Comparison of ENCODE assay signal across 44 mouse cellular contexts in the genomic region with DNA sequence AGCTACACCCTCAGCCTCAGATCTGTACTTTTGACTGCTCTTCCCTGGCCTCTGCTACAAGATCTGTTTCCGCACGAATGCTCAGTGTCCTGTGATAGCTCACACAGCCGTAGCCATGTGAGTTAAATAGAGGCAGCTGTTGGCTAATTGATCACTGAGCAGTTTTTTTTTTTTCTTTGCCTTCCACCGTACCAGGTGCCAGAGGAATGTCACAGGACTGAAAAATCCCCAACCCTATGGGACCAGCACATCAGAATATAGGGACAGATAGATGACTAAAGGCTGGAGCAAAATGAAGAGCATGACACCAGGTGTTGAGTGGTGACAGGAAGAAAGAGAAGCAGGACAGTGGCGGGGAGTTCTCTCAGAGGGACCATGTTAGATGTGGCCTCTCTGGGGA. TPM values are rescaled to one million over a fixed set of nuclear protein-coding genes. Genes with fewer than 3 reads are reported as not detected.
"Had no signal": no experiment of that assay in that cellular context is flagged by ENCODE, and none has a peak within 500 bp of the region (broad histone marks: within the 10 kb centered on the region; RNA-seq: fewer than 3 reads in every experiment).

No protein-coding gene starts in this region.

- H3K9me3 ChIP-seq: heart, embryonic 12.5 days; heart, embryonic 13.5 days; heart, embryonic 15.5 days; hindbrain, embryonic 10.5 days; hindbrain, embryonic 12.5 days; hindbrain, embryonic 13.5 days; hindbrain, embryonic 15.5 days; intestine, embryonic 15.5 days; kidney, embryonic 15.5 days had no signal

- H3K9ac ChIP-seq: heart, embryonic 12.5 days; heart, embryonic 13.5 days; heart, embryonic 15.5 days; hindbrain, embryonic 12.5 days; hindbrain, embryonic 13.5 days; hindbrain, embryonic 14.5 days; hindbrain, embryonic 15.5 days; intestine, embryonic 15.5 days; kidney, embryonic 15.5 days had no signal

- H3K27ac ChIP-seq: heart, embryonic 13.5 days; heart, embryonic 15.5 days; hindbrain, embryonic 12.5 days; hindbrain, embryonic 13.5 days; hindbrain, embryonic 14.5 days; hindbrain, embryonic 15.5 days; hindbrain, postnatal 0 days; intestine, embryonic 15.5 days; kidney, embryonic 15.5 days; kidney, postnatal 0 days; layer of hippocampus, adult 2 months; left cerebral cortex, adult 2 months had no signal

- H3K36me3 ChIP-seq: heart, embryonic 12.5 days; heart, embryonic 13.5 days; heart, embryonic 15.5 days; hindbrain, embryonic 10.5 days; hindbrain, embryonic 12.5 days; hindbrain, embryonic 13.5 days; hindbrain, embryonic 15.5 days; intestine, embryonic 15.5 days; kidney, embryonic 15.5 days had no signal

- DNase-seq: heart, postnatal 10 days; heart, postnatal 14 days; heart, postnatal 36 days; heart, postnatal 4 days; kidney, adult 11 months; kidney, adult 18-20 months; kidney, adult 2 months; kidney, adult 8-10 months; kidney, adult 9 months; kidney, postnatal 10 days; kidney, postnatal 14 days; kidney, postnatal 25 days; kidney, postnatal 36 days; kidney, postnatal 4 days; layer of hippocampus, adult 9-11 months; layer of hippocampus, postnatal 36 days had no signal

- H3K4me3 ChIP-seq: heart, embryonic 12.5 days; heart, embryonic 13.5 days; heart, embryonic 15.5 days; hindbrain, embryonic 10.5 days; hindbrain, embryonic 12.5 days; hindbrain, embryonic 13.5 days; hindbrain, embryonic 15.5 days; intestine, embryonic 15.5 days; kidney, embryonic 15.5 days; layer of hippocampus, adult 2 months; left cerebral cortex, adult 2 months had no signal

- H3K4me2 ChIP-seq: heart, embryonic 11.5 days; heart, embryonic 12.5 days; heart, embryonic 13.5 days; heart, embryonic 15.5 days; hindbrain, embryonic 12.5 days; hindbrain, embryonic 13.5 days; hindbrain, embryonic 14.5 days; hindbrain, embryonic 15.5 days; intestine, embryonic 15.5 days; kidney, embryonic 15.5 days had no signal

RNA-seq across cellular contexts. Expression of a gene that starts 5.0 kb away (rescaled TPM):
- total RNA-seq: hematopoietic stem cell, adult 5-6 weeks; layer of hippocampus, adult 18-20 months; layer of hippocampus, adult 2 months; layer of hippocampus, adult 8-10 months; layer of hippocampus, postnatal 10 days; layer of hippocampus, postnatal 25 days; layer of hippocampus, postnatal 36 days; left cerebral cortex, adult 18-20 months; left cerebral cortex, adult 2 months had no signal
- polyA plus RNA-seq: heart, embryonic 11.5 days; heart, embryonic 14.5 days; hindbrain, embryonic 11.5 days; hindbrain, embryonic 12.5 days; hindbrain, embryonic 13.5 days; hindbrain, embryonic 14.5 days; inflammation-experienced regulatory T-cells, adult 6 months; intestine, postnatal 0 days; kidney, embryonic 14.5 days had no signal

RNA-seq across cellular contexts. Expression of a gene that starts 16.9 kb away (rescaled TPM):
- total RNA-seq: hematopoietic stem cell, adult 5-6 weeks had no signal
- polyA plus RNA-seq: inflammation-experienced regulatory T-cells, adult 6 months had no signal

RNA-seq across cellular contexts. Expression of a gene that starts 35.4 kb away (rescaled TPM):
- total RNA-seq: heart, postnatal 36 days; hematopoietic stem cell, adult 5-6 weeks had no signal
- polyA plus RNA-seq: heart, embryonic 14.5 days; heart, postnatal 0 days; inflammation-experienced regulatory T-cells, adult 6 months had no signal

RNA-seq across cellular contexts. Expression of a gene that starts 46.2 kb away (rescaled TPM):
- total RNA-seq: heart, postnatal 10 days; heart, postnatal 14 days; heart, postnatal 25 days; heart, postnatal 36 days; heart, postnatal 4 days; hematopoietic stem cell, adult 5-6 weeks had no signal
